Mouse (Mus musculus): ENCODE measurements around the gene Ddr1. TPM values are rescaled to one million over a fixed set of nuclear protein-coding genes. Genes with fewer than 3 reads are reported as not detected.

Ddr1 gene
- polyA plus RNA-seq, 1 experiment: 11.9 TPM

DNA sequence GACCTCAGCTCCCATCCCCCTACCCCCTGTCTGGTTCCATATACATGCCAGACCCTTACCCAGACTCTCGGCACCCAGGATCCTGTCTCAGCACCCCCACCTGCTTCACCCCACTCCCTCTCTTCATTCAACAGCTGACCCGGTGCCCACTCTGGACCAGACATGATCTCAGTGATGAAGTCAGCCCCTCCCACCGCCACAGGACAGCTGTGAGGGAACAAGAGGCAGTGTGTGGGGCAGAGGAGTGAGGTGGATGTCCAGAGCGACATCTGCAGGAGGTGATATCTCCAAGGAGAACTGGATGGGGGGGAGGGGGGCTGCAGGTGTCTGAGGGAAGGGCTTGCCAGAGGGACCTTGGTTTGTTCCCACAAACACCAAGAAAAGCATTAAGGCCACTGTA is 12.6 kb downstream of the Ddr1 start:
- no peaks in the 10 kb centered on the region for H3K27me3 ChIP-seq (ENCODE audit: control insufficient read depth, insufficient read depth, low read length)
- TF ChIP-seq POLR2A (IDR thresholded peaks at IDR 0.05; ENCODE audit: control insufficient read depth, low read depth, low read length) (no peak), CTCF (IDR thresholded peaks at IDR 0.05; ENCODE audit: control insufficient read depth, insufficient read depth, insufficient replicate concordance, low read depth, low read length) (no peak)
- no peaks in the 10 kb centered on the region for H3K36me3 ChIP-seq (ENCODE audit: control insufficient read depth, insufficient read depth, low read length)
- H3K4me1 ChIP-seq (ENCODE audit: control insufficient read depth, insufficient read depth, low read length): no peaks in the 10 kb centered on the region
- H3K4me3 ChIP-seq (ENCODE audit: control insufficient read depth, low read depth, low read length): no peak overlapping the region
- H3K27ac ChIP-seq (ENCODE audit: control insufficient read depth, insufficient read depth, low read depth, low read length): no peak overlapping the region

DNA sequence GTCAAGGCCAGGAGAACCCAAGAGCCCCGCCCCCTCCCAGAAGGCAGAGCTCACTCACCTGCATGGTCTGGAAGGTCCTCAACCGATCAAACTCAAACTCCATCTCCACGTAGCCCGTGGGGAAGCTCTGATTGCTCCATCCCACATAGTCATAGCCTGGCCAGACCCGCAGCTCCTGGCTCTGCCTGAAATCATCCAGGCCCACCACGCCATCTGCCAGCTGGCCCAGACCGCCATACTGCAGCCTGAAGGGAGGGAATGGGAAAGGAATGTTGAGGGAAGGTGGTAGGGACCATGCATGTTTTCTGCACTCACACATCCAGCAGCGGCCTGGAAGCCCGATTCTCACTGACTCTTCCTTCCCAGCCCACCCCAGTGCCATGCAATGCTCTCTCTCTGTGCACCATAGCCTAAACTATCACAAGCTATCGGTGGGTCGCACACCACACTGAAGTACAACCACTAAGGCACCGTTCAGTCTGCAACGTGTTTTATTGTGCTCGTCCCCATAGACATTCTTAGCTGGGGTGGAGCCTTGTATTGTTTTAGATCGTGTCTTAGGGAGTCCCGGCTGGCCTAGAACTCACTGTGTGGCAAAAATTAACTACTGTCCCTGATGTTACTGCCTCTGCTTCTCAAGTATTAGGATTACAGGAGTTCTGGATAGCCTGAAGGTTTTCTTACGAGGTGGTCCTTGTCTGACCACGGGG is 14.3 kb downstream of the Ddr1 start:
- Histone ChIP-seq H3K4me3 (ENCODE audit: control insufficient read depth, low read depth, low read length) (no peak overlapping the region), H3K27ac (ENCODE audit: control insufficient read depth, insufficient read depth, low read depth, low read length) (no peak overlapping the region), H3K27me3 (ENCODE audit: control insufficient read depth, insufficient read depth, low read length) (no peaks in the 10 kb centered on the region), H3K4me1 (ENCODE audit: control insufficient read depth, insufficient read depth, low read length) (peaks cover 2% of the 10 kb centered on the region), H3K36me3 (ENCODE audit: control insufficient read depth, insufficient read depth, low read length) (no peaks in the 10 kb centered on the region)
- no peak for TF ChIP-seq CTCF (IDR thresholded peaks at IDR 0.05; ENCODE audit: control insufficient read depth, insufficient read depth, insufficient replicate concordance, low read depth, low read length)
- TF ChIP-seq POLR2A (IDR thresholded peaks at IDR 0.05; ENCODE audit: control insufficient read depth, low read depth, low read length): no peak

DNA sequence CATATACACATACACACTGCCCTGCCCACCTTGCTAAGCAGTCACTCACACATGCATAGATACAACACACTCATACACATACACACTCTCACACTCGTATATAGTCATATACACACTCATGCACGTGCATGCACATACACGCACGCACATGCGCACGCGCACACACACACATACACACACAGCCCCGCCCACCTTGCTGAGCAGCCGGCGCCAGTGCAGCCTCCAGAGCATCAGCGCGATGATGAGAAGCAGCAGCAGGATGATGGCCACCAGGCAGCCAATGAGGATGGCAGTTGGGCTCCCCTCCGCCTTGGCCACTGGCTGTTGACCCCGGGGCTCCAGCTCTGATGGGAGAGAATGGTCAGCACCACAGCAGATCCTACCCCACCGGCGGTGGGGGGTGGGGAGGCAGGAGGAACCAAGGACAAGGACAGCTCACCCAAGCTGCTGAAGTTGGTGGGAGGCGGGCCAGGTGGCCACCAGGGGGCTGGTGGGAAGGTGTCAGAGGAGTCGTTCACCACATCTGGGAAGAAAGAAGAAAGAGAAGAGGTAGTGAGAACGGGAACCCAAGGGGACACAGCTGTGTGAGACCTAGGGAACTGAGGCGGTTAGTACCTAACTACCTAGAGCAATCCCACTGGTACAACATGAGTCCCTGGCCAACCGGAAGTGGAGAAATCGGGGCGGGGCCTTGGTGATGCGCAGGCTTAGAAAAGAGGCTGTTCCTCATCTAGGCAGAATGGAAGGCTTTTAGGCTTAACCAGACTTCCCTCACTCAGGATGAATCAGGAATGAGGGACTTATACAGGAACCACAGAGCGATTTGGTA is 15.9 kb downstream of the Ddr1 start:
- H3K27ac ChIP-seq (ENCODE audit: control insufficient read depth, insufficient read depth, low read depth, low read length): no peak overlapping the region
- no peaks in the 10 kb centered on the region for H3K27me3 ChIP-seq (ENCODE audit: control insufficient read depth, insufficient read depth, low read length)
- H3K4me1 ChIP-seq (ENCODE audit: control insufficient read depth, insufficient read depth, low read length): peaks cover 4% of the 10 kb centered on the region
- TF ChIP-seq POLR2A (IDR thresholded peaks at IDR 0.05; ENCODE audit: control insufficient read depth, low read depth, low read length) (no peak), CTCF (IDR thresholded peaks at IDR 0.05; ENCODE audit: control insufficient read depth, insufficient read depth, insufficient replicate concordance, low read depth, low read length) (no peak)
- H3K36me3 ChIP-seq (ENCODE audit: control insufficient read depth, insufficient read depth, low read length): no peaks in the 10 kb centered on the region
- H3K4me3 ChIP-seq (ENCODE audit: control insufficient read depth, low read depth, low read length): no peak overlapping the region

DNA sequence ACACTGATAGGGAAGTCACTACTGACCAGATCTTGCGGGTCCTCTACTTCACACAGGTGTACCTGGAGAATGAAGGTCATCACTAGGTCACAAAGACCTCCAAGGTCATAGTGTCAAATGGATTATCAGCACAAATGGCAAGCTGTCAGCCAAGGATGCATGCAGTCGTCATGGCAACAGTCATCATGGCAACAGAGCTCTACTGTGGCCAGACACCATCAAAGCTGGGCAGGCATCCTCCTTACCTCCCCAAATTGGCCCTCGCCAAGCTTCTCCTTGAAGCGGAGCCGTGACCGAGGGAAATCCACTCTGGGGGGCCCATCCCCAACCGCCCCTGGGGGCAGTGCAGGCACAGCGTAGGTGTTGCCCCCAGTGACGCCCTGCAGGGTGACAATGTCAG is 19.4 kb downstream of the Ddr1 start:
- H3K27ac ChIP-seq (ENCODE audit: control insufficient read depth, insufficient read depth, low read depth, low read length): no peak overlapping the region
- TF ChIP-seq POLR2A (IDR thresholded peaks at IDR 0.05; ENCODE audit: control insufficient read depth, low read depth, low read length): no peak
- no peak for TF ChIP-seq CTCF (IDR thresholded peaks at IDR 0.05; ENCODE audit: control insufficient read depth, insufficient read depth, insufficient replicate concordance, low read depth, low read length)
- peak overlapping the region; percentile 8 for H3K4me3 ChIP-seq (ENCODE audit: control insufficient read depth, low read depth, low read length)
- H3K27me3 ChIP-seq (ENCODE audit: control insufficient read depth, insufficient read depth, low read length): no peaks in the 10 kb centered on the region
- H3K4me1 ChIP-seq (ENCODE audit: control insufficient read depth, insufficient read depth, low read length): peaks cover 4% of the 10 kb centered on the region
- no peaks in the 10 kb centered on the region for H3K36me3 ChIP-seq (ENCODE audit: control insufficient read depth, insufficient read depth, low read length)

DNA sequence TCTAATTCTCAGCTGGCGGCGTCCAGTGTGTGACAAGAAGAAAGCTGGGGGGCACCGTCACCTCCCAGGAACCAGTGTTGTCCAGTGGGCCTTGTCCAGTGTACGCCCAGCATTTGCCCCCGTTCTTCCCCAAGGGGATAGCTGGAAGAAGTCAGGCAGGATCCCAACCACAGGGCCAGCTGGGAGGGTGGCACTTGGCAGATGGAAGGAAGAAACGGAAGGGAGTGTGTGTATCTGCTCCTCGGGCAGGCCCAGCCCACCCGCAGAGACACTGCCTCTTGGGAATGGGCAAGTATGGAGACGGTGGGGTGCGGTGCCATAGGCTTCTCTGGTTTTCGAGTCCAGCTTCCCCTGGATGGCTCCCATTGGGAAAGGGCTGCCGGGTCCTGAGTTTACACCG is 22.4 kb downstream of the Ddr1 start:
- no peak for TF ChIP-seq CTCF (IDR thresholded peaks at IDR 0.05; ENCODE audit: control insufficient read depth, insufficient read depth, insufficient replicate concordance, low read depth, low read length)
- TF ChIP-seq POLR2A (IDR thresholded peaks at IDR 0.05; ENCODE audit: control insufficient read depth, low read depth, low read length): no peak
- no peak overlapping the region for H3K4me3 ChIP-seq (ENCODE audit: control insufficient read depth, low read depth, low read length)

DNA sequence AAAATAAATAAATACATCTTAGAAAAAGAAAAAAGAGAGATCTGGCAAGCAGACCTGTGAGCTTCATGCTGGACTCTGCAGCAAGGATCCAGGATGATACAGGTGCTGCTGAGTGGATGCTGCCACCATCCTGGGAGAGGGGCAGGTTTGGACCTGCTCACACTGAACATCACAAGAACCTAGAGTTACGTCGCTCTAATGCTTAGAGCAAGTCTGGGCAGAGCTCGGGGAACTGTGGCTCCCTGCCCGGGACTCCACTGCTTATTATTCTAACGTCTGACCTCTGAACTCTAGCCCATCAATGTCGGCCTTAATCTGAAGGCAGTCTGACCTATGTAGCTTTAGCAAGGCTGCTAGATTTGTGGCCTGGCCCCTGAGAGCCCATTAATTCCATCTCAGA is 23.8 kb downstream of the Ddr1 start:
- Histone ChIP-seq H3K36me3 (ENCODE audit: control insufficient read depth, insufficient read depth, low read length) (no peaks in the 10 kb centered on the region), H3K27ac (ENCODE audit: control insufficient read depth, insufficient read depth, low read depth, low read length) (no peak overlapping the region)
- no peak for TF ChIP-seq CTCF (IDR thresholded peaks at IDR 0.05; ENCODE audit: control insufficient read depth, insufficient read depth, insufficient replicate concordance, low read depth, low read length)
- no peak for TF ChIP-seq POLR2A (IDR thresholded peaks at IDR 0.05; ENCODE audit: control insufficient read depth, low read depth, low read length)

More for the DNA sequence above, 22.4 kb downstream of the Ddr1 start:
- Histone ChIP-seq H3K27ac (ENCODE audit: control insufficient read depth, insufficient read depth, low read depth, low read length) (no peak overlapping the region), H3K36me3 (ENCODE audit: control insufficient read depth, insufficient read depth, low read length) (no peaks in the 10 kb centered on the region), H3K27me3 (ENCODE audit: control insufficient read depth, insufficient read depth, low read length) (no peaks in the 10 kb centered on the region), H3K4me1 (ENCODE audit: control insufficient read depth, insufficient read depth, low read length) (peaks cover 4% of the 10 kb centered on the region)

DNA sequence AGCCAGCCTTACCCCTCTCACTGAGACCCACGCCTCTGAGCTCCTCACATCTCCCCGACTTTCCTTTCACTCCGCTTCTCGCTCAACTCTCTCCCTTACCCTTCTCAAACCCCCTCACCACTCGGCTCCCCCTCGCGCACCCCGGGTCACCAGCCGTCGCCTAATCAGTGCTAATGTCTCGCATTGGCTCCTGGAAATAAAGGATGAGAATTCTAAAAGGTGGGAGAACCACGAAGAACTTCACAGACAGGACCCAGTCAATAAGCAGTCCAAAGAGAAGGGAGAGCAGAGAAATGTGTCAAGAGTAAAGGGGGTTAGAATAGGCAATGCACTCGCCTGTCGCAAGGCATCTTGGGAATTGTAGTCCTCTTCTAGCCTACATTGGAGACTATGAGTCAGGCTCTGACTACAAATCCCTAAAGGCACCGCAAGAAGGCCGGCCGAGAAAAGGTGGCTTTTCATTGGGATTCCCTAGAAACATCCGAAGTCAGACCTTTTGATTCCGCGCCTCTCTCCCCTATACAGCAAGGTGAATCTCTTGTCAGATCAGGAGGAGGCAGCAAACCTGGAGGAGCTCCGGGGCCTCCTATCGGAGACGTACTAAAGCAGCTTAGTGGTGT is 30.9 kb downstream of the Ddr1 start, which contains the start of gene Gtf2h4:
TSS of gene Gtf2h4 (minus strand) at position 324 of the 620 bp plus-strand sequence.
- TF ChIP-seq CTCF (IDR thresholded peaks at IDR 0.05; ENCODE audit: control insufficient read depth, insufficient read depth, insufficient replicate concordance, low read depth, low read length) (no peak), POLR2A (IDR thresholded peaks at IDR 0.05; ENCODE audit: control insufficient read depth, low read depth, low read length) (no peak)
- Histone ChIP-seq H3K27ac (ENCODE audit: control insufficient read depth, insufficient read depth, low read depth, low read length) (peak within 1 kb of the TSS; percentile 45; the same call in 1 of the 2 replicates), H3K27me3 (ENCODE audit: control insufficient read depth, insufficient read depth, low read length) (no peaks in the 10 kb centered on the region), H3K4me3 (ENCODE audit: control insufficient read depth, low read depth, low read length) (peak within 1 kb of the TSS; percentile 89), H3K36me3 (ENCODE audit: control insufficient read depth, insufficient read depth, low read length) (no peaks in the 10 kb centered on the region), H3K4me1 (ENCODE audit: control insufficient read depth, insufficient read depth, low read length) (peaks cover under 1% of the 10 kb centered on the region)

More for the DNA sequence above, 23.8 kb downstream of the Ddr1 start:
- Histone ChIP-seq H3K27me3 (ENCODE audit: control insufficient read depth, insufficient read depth, low read length) (no peaks in the 10 kb centered on the region), H3K4me3 (ENCODE audit: control insufficient read depth, low read depth, low read length) (no peak overlapping the region), H3K4me1 (ENCODE audit: control insufficient read depth, insufficient read depth, low read length) (peaks cover 4% of the 10 kb centered on the region)

Measured in testis, adult 2 months (tissue).